Mouse (Mus musculus) embryonic facial prominence, embryonic 10.5 days (tissue): ENCODE results near the gene Tent5a. TPM values are rescaled to one million over a fixed set of nuclear protein-coding genes. Genes with fewer than 3 reads are reported as not detected.

Source experiments
- polyA plus RNA-seq: library from polyadenylated mRNA; unstranded; fragments of >200 nt; fragmentation: Nextera tagmentation; extraction: Ambion mirVana; gene quantifications from 2 replicates; pipeline ENCODE4 v1.2.1, GENCODE M21; 2016

Gene Tent5a
- polyA plus RNA-seq, 1 experiment from 2014 or later, result 1.5 TPM

Other genes starting within 250 kb of the Tent5a start
- gene Gm11114, start 14.6 kb downstream of the Tent5a start, polyA plus RNA-seq, result not detected in 2 replicates